Mouse (Mus musculus) right cerebral cortex, postnatal 25 days (tissue): ENCODE data around the gene Cfap299.

Experiments
- DNase-seq: peaks from one replicate; pipeline ENCODE4 v3.0.0; 2022

Gene Cfap299

GRCm38 (mm10) chr5:98692070-98692469 lies 363.0 kb downstream of the Cfap299 start:
- DNase-seq = no peak

- DNase-seq = no peak
These were observed 367.2 kb downstream of the Cfap299 start for GRCm38 (mm10) chr5:98696336-98696735.

- no peak for DNase-seq
These were observed 374.9 kb downstream of the Cfap299 start for GRCm38 (mm10) chr5:98703963-98704362.

- no peak for DNase-seq
These were observed 377.5 kb downstream of the Cfap299 start for GRCm38 (mm10) chr5:98706597-98706996.

GRCm38 (mm10) chr5:98715392-98715791 lies 386.3 kb downstream of the Cfap299 start:
- DNase-seq = no peak

- DNase-seq = no peak
These were observed 403.3 kb downstream of the Cfap299 start for GRCm38 (mm10) chr5:98732157-98733009.

- DNase-seq = no peak
These were observed 403.9 kb downstream of the Cfap299 start for GRCm38 (mm10) chr5:98733010-98733399.

GRCm38 (mm10) chr5:98761858-98762652 lies 433.0 kb downstream of the Cfap299 start:
- DNase-seq = no peak

GRCm38 (mm10) chr5:98778588-98778987 lies 449.5 kb downstream of the Cfap299 start:
- no peak for DNase-seq

- no peak for DNase-seq
These were observed 453.0 kb downstream of the Cfap299 start for GRCm38 (mm10) chr5:98782066-98782465.

GRCm38 (mm10) chr5:98787735-98788134 lies 458.6 kb downstream of the Cfap299 start:
- DNase-seq = no peak

- no peak for DNase-seq
These were observed 459.5 kb downstream of the Cfap299 start for GRCm38 (mm10) chr5:98788568-98788967.

GRCm38 (mm10) chr5:98790894-98791607 lies 461.9 kb downstream of the Cfap299 start:
- no peak for DNase-seq

GRCm38 (mm10) chr5:98801495-98801894 lies 472.4 kb downstream of the Cfap299 start:
- DNase-seq = no peak

GRCm38 (mm10) chr5:98804761-98805160 lies 475.7 kb downstream of the Cfap299 start:
- no peak for DNase-seq

- DNase-seq = no peak
These were observed 477.4 kb downstream of the Cfap299 start for GRCm38 (mm10) chr5:98806492-98806891.

GRCm38 (mm10) chr5:98807022-98807421 lies 477.9 kb downstream of the Cfap299 start:
- DNase-seq = no peak

- no peak for DNase-seq
These were observed 478.8 kb downstream of the Cfap299 start for GRCm38 (mm10) chr5:98807953-98808352.

GRCm38 (mm10) chr5:98812380-98812779 lies 483.3 kb downstream of the Cfap299 start:
- no peak for DNase-seq

GRCm38 (mm10) chr5:98815269-98815668 lies 486.2 kb downstream of the Cfap299 start:
- no peak for DNase-seq

- no peak for DNase-seq
These were observed 504.7 kb downstream of the Cfap299 start for GRCm38 (mm10) chr5:98833760-98834159.

GRCm38 (mm10) chr5:98834300-98834699 lies 505.2 kb downstream of the Cfap299 start:
- no peak for DNase-seq

GRCm38 (mm10) chr5:98842600-98843310 lies 513.7 kb downstream of the Cfap299 start:
- no peak for DNase-seq
